Mouse (Mus musculus): Measurements from ENCODE around the gene Iqcf3.

DNA sequence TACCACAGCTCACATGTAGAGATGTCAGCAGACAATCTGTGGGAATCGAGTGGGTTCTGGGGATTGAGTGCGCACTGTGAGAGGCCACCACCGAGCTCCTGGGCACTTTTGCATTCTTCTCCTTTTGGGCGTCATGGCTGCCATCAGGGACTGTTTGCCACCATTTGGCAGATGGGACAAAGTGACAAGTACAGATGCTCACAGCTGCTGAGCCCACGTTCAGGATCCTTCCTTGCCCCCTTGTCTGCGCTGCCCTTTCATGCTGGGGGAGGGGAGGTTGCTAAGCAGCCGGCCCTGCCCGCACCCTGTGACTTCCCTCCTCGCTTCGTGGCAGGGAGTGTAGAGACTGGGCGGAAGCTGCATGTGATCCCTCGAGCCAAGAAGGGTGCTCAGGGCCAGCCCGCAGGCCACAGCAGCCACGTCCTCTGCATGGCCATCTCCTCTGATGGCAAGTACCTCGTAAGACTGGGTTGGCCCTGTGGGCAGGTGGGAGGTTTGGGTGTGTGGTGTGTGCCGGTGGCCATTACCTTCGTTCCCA, 78.8 kb downstream of the Iqcf3 start:
- TF ChIP-seq CTCF (IDR thresholded peaks at IDR 0.05; ENCODE audit: insufficient read depth, low read depth, low read length) (no peak), POLR2A (IDR thresholded peaks at IDR 0.05; ENCODE audit: insufficient read depth, low read depth, low read length) (no peak)
